Mouse (Mus musculus) sigmoid colon, adult 10 weeks (tissue): Measurements from ENCODE around the gene Atp8b3. TPM values are rescaled to one million over a fixed set of nuclear protein-coding genes. Genes with fewer than 3 reads are reported as not detected.

Source experiments
- polyA plus RNA-seq: library from polyadenylated mRNA; stranded (reverse); fragments of 350-450 nt; fragmentation: Illumina TruSeq; extraction: RNeasy Lipid Tissue Mini Kit (QIAGEN cat#74804); gene quantifications from one replicate; pipeline ENCODE4 v1.2.3, GENCODE M21; 2014; ENCODE audit warnings: low read depth, low replicate concordance

Gene Atp8b3
- polyA plus RNA-seq: not detected

DNA sequence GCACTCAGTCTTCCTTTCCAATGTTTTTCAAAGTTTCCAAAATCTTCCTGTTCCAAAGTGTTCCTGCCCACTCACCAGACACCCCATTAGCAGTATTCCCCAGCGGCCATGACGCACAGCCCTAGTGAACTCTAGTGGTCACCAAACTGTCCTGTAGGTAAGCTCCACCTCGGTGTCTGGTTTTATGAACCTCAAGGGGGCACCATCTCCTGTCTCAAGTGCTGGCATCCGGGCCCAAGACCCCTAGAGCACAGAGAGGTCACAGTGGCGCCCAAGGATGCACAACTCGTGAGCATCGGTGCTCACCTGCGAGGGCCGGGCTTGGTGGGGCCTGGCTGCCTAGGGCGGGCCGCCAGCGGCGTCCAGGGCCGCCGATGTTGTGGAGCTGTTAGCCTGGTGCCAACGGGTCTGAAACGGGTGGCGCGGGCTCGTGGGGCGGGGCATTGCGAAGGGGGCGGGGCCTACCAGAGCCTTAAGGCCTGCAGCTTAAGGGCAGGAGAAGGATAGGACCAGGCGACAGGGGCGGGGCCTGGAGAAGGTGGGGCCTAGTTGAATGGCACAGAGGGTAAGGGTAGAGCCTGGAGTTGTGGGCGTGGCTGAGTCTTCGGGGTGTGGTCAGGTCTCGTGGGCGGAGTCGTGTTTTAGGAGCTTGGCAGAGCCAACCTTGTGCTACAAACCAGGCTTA, at the start of gene Atp8b3:
Gene Atp8b3 (minus strand): TSS at position 415 of the 685 bp plus-strand sequence.

DNA sequence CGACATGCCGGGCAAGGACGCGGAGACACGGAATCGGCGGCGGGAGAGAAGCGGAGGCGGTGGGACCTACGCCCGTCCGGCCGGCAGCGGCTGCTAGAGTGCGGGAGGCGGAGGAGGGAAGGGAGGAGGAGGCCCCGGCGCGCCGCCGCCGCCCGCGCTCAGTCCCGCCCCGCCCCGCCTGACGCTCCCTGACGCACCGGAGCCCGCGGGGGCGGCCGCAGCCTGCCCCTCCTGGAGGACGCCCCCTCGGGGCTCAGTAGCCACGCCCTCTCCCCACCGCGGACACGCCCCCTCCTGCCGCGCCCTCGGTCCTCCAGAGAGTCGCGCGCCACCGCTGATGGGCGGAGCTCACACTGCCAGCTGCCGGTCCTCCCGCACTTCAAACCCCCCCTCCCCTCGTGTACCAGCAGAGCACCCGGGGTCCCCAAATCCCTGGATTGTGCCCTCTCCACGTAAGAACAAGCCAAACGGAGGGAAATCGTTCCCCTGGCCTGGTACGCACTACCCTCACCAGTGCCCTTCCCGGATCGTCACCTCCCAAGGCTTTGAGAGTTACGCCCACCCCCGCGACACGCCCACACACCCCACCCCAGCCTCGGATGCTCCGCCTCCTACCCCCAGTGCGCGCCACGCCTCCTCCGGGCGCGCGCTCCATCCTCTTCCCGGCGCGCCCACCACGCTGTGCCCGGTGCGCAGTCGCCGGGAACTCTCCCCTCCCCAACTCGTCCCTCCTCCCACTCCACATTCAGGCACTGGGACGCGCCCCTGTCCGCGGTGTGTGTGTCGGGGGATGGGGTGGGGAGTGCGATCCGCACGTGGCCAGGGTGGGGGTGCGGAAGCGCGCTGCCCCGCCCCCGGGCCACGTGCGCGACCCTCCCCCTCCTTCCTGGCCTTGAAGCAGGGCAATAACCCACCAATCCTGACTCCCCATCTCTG, 38.5 kb upstream of the Atp8b3 start, which contains the start of gene Klf16:
Gene Klf16 (minus strand): TSS at position 127 of the 936 bp plus-strand sequence.

GRCm38 (mm10) chr10:80561116-80561944, 22.4 kb upstream of the Atp8b3 start, which contains the start of gene Rexo1:
Gene Rexo1, minus strand, starts transcription at chr10:80561560.

GRCm38 (mm10) chr10:80494732-80495131, 44.2 kb downstream of the Atp8b3 start, which contains the start of gene Onecut3:
Gene Onecut3, plus strand, starts transcription at chr10:80494835.

Other genes starting within 250 kb of the Atp8b3 start
- gene Rps15, start 246.7 kb downstream of the Atp8b3 start, polyA plus RNA-seq: 2.1 TPM
- not detected for gene Apc2, start 243.1 kb downstream of the Atp8b3 start, polyA plus RNA-seq
- gene 2310011J03Rik, start 218.6 kb downstream of the Atp8b3 start, polyA plus RNA-seq: 0.98 TPM
- not detected for gene Pcsk4, start 209.6 kb downstream of the Atp8b3 start, polyA plus RNA-seq
- gene Reep6, start 209.2 kb downstream of the Atp8b3 start, polyA plus RNA-seq: 0.88 TPM
- 0.57 TPM for gene Adamtsl5, start 190.7 kb downstream of the Atp8b3 start, polyA plus RNA-seq
- gene Plk5, start 182.7 kb downstream of the Atp8b3 start, polyA plus RNA-seq: not detected
- 6.1 TPM for gene Mex3d, start 151.5 kb downstream of the Atp8b3 start, polyA plus RNA-seq
- gene Mbd3, start 139.6 kb downstream of the Atp8b3 start, polyA plus RNA-seq: not detected
- not detected for gene Uqcr11, start 132.3 kb downstream of the Atp8b3 start, polyA plus RNA-seq
- 3.2 TPM for gene Tcf3, start 105.5 kb downstream of the Atp8b3 start, polyA plus RNA-seq
- gene Onecut3, start 44.3 kb downstream of the Atp8b3 start, polyA plus RNA-seq: not detected
- gene Rexo1, start 22.4 kb upstream of the Atp8b3 start, polyA plus RNA-seq: 0.66 TPM
- 2.7 TPM for gene Klf16, start 38.2 kb upstream of the Atp8b3 start, polyA plus RNA-seq
- gene Abhd17a, start 51.2 kb upstream of the Atp8b3 start, polyA plus RNA-seq: not detected
- gene Scamp4, start 63.7 kb upstream of the Atp8b3 start, polyA plus RNA-seq: 1.9 TPM
- not detected for gene Adat3, start 63.8 kb upstream of the Atp8b3 start, polyA plus RNA-seq
- gene Gm49322, start 66.9 kb upstream of the Atp8b3 start, polyA plus RNA-seq: not detected
- gene Csnk1g2, start 83.7 kb upstream of the Atp8b3 start, polyA plus RNA-seq: 1.1 TPM
- gene Btbd2, start 117.9 kb upstream of the Atp8b3 start, polyA plus RNA-seq: 0.22 TPM
- 3.6 TPM for gene Mknk2, start 139.0 kb upstream of the Atp8b3 start, polyA plus RNA-seq
- gene Mob3a, start 162.9 kb upstream of the Atp8b3 start, polyA plus RNA-seq: 4.6 TPM
- gene Izumo4, start 163.1 kb upstream of the Atp8b3 start, polyA plus RNA-seq: 3.5 TPM
- 14.0 TPM for gene Ap3d1, start 203.1 kb upstream of the Atp8b3 start, polyA plus RNA-seq
- gene Dot1l, start 216.1 kb upstream of the Atp8b3 start, polyA plus RNA-seq: 3.0 TPM